Mouse (Mus musculus): Measurements from ENCODE around the gene Ncl.

Ncl gene

DNA sequence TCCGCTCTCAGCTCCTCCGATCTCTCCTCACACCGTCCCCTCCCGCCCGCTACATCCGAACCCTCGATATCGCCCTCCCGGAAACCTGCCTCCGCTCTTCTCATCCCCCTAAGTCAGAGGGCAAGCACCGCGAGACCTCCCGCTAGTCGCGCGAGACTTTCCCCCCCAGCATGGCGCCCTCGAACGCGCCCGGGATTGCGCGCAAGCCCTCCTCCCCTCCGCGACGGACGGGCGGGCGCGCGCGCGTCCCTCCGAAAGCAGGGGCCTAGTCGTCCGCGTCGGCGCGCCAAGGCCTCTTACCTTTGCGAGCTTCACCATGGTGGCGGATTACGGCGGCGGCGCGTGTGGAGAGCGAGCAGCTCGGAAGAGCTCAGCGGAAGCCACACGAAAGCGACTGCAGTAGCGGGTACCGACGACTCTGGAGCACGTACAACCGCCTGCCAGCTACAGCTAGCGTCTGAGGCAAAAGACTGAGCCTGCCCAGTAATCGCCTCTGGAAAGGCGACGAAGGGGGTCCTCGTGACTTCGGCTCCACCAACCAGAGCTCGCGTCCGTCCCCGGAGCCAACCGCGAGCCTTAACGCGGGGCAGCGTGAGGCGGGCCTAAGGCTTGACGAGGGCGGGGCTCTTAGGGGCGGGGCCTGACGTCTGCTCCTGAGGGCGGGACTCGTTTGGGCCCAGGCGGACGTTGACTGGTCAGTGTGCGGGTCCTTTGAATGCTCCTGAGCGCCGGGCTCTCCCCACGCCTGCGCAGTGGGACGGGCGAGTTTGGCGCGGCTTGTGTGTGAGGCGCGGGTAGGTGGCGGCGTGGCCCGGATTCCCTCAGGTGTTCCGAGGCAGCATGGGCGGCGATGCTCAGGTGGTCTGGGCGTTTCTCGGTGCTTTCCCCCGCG lies at the start of gene Ncl:
TSS of gene Ncl (minus strand) at position 495 of the 892 bp plus-strand sequence.
- DNase-seq: peak; percentile 95

- no peak for DNase-seq
These were observed 49.3 kb upstream of the Ncl start for GRCm38 (mm10) chr1:86408515-86408914.

DNA sequence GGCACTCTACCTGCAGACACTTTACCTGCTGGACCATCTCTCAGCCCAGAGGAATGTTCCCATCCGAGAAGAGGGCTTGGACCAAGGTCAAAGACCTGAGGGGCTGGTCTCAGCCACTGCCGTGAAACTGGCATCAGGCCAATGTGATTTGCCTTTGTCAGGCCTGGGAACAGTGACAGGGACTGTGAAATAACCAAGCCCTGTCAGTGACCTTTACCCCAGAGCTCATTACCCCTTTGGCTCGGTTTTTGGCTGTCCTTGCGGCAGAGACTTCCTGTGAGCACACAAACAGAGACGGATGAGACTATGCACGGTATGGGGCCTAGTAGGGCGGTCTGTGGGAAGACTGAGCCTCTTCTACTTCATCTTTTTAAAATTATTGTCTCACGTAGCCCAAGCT lies 47.7 kb upstream of the Ncl start:
- DNase-seq: no peak

GRCm38 (mm10) chr1:86406313-86406712 lies 47.1 kb upstream of the Ncl start:
- no peak for DNase-seq

DNA sequence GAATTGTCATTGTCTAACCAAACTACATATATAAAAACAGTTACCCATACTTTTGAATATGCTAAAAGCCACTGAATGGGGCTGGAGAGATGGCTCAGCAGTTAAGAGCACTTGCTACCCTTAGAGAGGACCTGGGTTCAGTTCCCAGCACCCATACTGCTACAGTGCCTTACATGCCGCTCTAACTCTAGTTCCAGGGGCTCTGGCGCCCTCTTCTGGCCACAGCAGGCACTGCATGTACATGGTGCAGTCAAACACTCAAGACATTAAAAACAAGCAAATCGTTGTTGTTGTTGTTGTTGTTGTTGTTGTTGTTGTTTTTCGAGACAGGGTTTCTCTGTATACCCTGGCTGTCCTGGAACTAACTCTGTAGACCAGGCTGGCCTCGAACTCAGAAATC lies 45.6 kb upstream of the Ncl start:
- DNase-seq: no peak

GRCm38 (mm10) chr1:86400096-86400754 lies 41.0 kb upstream of the Ncl start:
- DNase-seq: no peak

- DNase-seq: no peak
These were observed 40.1 kb upstream of the Ncl start for GRCm38 (mm10) chr1:86399322-86399721.

DNA sequence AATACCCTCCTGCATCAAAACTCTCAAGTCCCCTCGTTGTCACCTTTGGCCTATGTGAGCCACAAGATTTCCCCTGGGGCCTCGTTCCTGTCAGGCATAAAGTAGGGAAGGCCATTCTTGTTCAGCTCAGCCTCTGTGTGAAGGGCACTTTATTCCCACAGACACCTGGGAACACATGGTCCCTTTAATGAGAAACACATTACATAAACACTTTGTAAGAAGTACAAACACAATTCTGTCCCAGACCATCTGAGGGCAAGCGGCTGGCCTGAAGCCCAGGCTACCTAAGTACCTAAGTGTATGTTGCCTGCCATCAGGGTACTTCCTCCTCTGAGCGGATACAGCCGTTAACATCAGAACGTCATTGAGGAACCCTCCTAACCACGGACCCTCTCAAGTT lies 39.0 kb upstream of the Ncl start:
- no peak for DNase-seq

- no peak for DNase-seq
These were observed 38.4 kb upstream of the Ncl start for GRCm38 (mm10) chr1:86397621-86398020.

DNA sequence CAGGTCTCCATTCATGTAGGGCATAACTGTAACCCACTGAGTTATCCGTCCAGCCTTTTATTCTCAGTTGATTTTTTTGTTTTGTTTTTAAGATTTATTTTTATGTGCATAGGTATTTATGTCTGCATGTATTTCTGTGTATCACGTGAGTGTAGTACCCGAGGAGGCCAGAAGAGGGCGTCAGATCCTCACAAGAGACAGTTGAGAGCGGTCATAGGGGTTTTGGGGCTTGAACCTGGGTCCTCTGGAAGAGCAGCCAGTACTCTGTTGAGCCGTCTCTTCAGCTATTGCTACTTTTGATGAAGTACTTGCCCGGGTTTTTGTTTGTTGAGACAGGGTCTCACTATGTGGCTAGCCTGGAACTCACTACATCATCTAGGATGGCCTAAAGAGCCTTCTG lies 36.7 kb upstream of the Ncl start:
- DNase-seq: no peak

DNA sequence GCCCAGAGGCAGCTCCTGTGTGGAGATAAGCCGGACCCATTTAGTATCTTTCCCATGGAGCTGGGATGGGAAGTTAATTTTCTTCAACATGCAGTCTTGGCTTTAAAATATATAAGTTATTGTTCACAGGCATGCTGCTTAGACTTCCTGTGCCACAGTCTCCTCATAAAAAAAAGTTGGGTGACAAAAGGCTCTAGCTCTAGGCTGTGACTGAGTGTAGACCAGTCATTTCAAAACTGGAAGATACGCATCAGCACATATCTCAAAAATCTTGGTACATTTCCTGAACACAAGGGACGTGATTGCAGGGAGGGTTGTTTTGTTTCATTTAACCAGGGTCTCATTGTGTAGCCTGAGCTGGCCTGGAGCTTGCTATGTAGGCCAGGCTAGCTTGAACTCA lies 35.0 kb upstream of the Ncl start:
- DNase-seq: no peak

DNA sequence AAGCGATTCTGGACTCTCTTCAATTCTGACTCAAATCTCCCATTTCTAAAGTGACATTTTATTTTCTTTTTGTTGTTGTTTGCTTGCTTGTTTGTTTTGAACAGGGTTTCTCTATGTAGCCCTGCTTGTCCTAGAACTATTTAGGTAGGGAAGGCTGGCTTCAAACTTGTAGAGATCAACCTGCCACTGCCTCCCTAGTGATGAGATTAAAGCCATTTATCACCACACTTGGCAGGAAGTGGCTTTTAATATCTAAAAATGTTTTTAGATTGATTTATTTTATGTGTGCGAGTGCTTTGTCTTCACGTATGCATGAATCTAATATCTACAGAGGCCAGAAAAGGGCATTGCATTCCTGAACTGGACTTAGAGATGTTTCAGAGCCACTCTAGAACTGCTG lies 34.0 kb upstream of the Ncl start:
- no peak for DNase-seq

DNA sequence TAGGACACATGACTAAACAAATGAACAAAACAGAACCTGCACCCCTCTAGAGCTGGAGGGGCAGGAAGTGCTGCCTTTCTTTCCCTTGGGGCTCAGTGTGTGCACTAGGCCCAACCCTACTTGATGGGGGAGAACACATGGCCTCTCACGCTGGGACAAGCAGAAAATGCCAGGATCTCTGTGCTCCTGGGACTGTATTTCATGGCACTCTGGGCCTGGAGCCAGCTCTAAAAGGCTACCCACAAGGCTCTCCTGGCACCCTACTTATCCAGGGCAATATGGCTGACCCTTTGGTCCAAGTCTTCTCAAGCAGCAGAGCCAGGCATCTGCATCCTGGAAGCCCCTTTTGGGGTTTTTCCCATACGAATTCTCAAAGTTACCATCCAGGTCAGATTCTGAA lies 32.2 kb upstream of the Ncl start:
- DNase-seq: no peak

DNA sequence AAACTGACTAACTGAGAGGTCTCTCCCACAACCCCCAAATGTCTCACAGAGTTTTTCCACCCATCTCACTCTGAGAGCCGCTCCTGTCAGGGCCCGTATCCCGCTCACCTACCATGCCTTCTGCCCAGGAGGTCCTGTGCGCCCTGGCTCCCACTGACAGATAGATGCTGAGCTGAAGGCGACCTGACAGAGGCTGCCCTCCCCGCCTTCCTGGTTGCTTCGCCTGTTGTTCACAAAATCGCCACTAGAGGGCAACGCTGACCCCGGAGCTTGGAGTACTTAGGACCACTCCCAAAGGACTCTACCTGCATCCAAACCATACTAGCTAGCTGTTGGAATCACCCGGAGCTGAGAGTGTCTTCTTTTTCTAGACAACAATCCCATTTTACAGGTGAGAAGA lies 30.0 kb upstream of the Ncl start:
- peak; percentile 82 for DNase-seq

DNA sequence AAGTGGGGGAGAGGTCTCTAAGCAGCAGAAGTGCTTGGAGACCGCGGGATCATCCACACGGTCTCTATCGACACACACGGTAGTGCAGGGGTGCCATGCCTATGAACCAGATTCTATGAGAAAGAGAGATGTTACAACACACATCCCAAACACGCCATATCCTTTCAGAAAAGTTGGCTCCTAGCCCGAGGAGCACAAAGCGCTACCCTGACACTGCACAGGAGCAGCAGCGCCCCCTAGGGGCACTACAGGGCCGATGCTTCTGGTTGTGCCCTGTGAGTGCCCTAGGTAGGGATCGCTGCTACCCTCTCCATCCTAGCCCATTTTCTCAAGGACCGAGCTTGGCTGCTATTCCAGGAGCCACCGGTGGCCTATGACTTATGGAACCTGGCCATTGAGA lies 21.8 kb upstream of the Ncl start:
- DNase-seq: peak; percentile 24

- peak; percentile 17 for DNase-seq
These were observed 20.0 kb upstream of the Ncl start for GRCm38 (mm10) chr1:86379161-86379569.

DNA sequence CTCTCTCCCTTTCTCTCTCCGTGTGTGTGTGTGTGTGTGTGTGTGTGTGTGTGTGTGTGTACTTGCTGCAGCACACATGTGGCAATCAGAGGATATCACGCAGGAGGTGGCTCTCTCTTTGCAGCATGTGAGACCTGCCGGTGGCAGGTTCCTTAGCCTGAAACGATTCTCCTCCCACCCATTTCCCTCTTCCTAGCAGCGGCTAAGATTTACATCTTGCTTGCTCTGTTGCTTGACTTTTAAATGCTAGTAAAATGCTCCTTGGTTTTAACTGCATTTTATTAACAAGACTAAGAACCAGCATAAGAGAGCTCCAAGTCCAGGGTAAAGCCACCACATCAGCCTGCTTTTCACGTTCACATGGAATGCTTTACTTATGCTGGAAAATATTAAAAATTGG lies 19.5 kb upstream of the Ncl start:
- no peak for DNase-seq

- no peak for DNase-seq
These were observed 17.2 kb upstream of the Ncl start for GRCm38 (mm10) chr1:86376354-86376753.

GRCm38 (mm10) chr1:86371997-86372396 lies 12.8 kb upstream of the Ncl start:
- DNase-seq: peak; percentile 36

GRCm38 (mm10) chr1:86368086-86368485 lies 8.9 kb upstream of the Ncl start:
- no peak for DNase-seq

- no peak for DNase-seq
These were observed 4.5 kb upstream of the Ncl start for GRCm38 (mm10) chr1:86363671-86364070.

- no peak for DNase-seq
These were observed 2.8 kb upstream of the Ncl start for GRCm38 (mm10) chr1:86361852-86362615.

GRCm38 (mm10) chr1:86360441-86360840 lies 1.2 kb upstream of the Ncl start:
- DNase-seq: no peak

GRCm38 (mm10) chr1:86359798-86360179 lies 589 bp upstream of the Ncl start:
- DNase-seq: no peak

Data from right cerebral cortex, postnatal 4 days (tissue).